9 mouse cellular contexts compared by ENCODE assay signal in genomic region chr5:103423927-103424315, GRCm38 (mm10). TPM values are rescaled to one million over a fixed set of nuclear protein-coding genes. Genes with fewer than 3 reads are reported as not detected.
DNase-seq lines count a peak whose midpoint lies in the region; ATAC-seq and TF ChIP-seq lines count a peak whose summit lies in the region.
"Had no signal": no experiment of that assay in that cellular context is flagged by ENCODE, and none has a peak within 500 bp of the region (broad histone marks: within the 10 kb centered on the region; RNA-seq: fewer than 3 reads in every experiment).

No protein-coding gene starts in this region.

- no peaks in the 10 kb centered on the region for H3K36me3 ChIP-seq in lung, embryonic 14.5 days (ENCODE audit: insufficient read depth)
- no peaks in the 10 kb centered on the region for H3K36me3 ChIP-seq in hindbrain, embryonic 14.5 days (replicated peaks; ENCODE audit: control insufficient read depth, insufficient read depth)
- no peaks in the 10 kb centered on the region for H3K36me3 ChIP-seq in liver, embryonic 13.5 days
- H3K36me3 ChIP-seq in stomach, embryonic 16.5 days (ENCODE audit: control insufficient read depth, insufficient read depth, low read length), result no peaks in the 10 kb centered on the region

- H3K27ac ChIP-seq in lung, embryonic 14.5 days (ENCODE audit: low read depth), result peak overlapping the region; percentile 60
- H3K27ac ChIP-seq in hindbrain, embryonic 14.5 days, result peak overlapping the region; percentile 66
- no peak overlapping the region for H3K27ac ChIP-seq in liver, embryonic 13.5 days
- peak overlapping the region; percentile 95 for H3K27ac ChIP-seq in stomach, embryonic 16.5 days (ENCODE audit: low read length)

- no peak for DNase-seq in lung, embryonic 14.5 days
- no peak for DNase-seq in lung, adult 18-20 months
- DNase-seq in hindbrain, embryonic 14.5 days (ENCODE audit: low spot score), result no peak
- no peak for DNase-seq in liver, embryonic 13.5 days
- DNase-seq in embryo, embryonic 10 days (ENCODE audit: low spot score), result no peak
- no peak for DNase-seq in cerebellum, adult 9-11 months
- DNase-seq in testis, postnatal 14 days (ENCODE audit: low spot score), result no peak
- DNase-seq: thymus, postnatal 4 days had no signal

- no peaks in the 10 kb centered on the region for H3K27me3 ChIP-seq in lung, embryonic 14.5 days (ENCODE audit: insufficient read depth, low read length)
- 0 out of 2 replicates have a peak, but pooled peaks cover 6% of the 10 kb centered on the region for H3K27me3 ChIP-seq in hindbrain, embryonic 14.5 days (ENCODE audit: control insufficient read depth, insufficient read depth, low read length)
- peaks cover 29% of the 10 kb centered on the region for H3K27me3 ChIP-seq in liver, embryonic 13.5 days
- no peaks in the 10 kb centered on the region for H3K27me3 ChIP-seq in stomach, embryonic 16.5 days (ENCODE audit: control insufficient read depth, insufficient read depth, low read length)

- no peaks in the 10 kb centered on the region for H3K9me3 ChIP-seq in lung, embryonic 14.5 days (ENCODE audit: low read depth, low read length)
- no peaks in the 10 kb centered on the region for H3K9me3 ChIP-seq in hindbrain, embryonic 14.5 days (ENCODE audit: control insufficient read depth, low read length)
- no peaks in the 10 kb centered on the region for H3K9me3 ChIP-seq in liver, embryonic 13.5 days (replicated peaks)
- H3K9me3 ChIP-seq in stomach, embryonic 16.5 days (replicated peaks; ENCODE audit: control insufficient read depth, low read length), result no peaks in the 10 kb centered on the region

- no peak for ATAC-seq in lung, embryonic 14.5 days (ENCODE audit: insufficient read depth)
- ATAC-seq in hindbrain, embryonic 14.5 days (ENCODE audit: low FRiP score), result no peak
- no peak for ATAC-seq in liver, embryonic 13.5 days (ENCODE audit: low read depth)
- no peak for ATAC-seq in stomach, embryonic 16.5 days (ENCODE audit: insufficient read depth, low FRiP score)

- peak overlapping the region; percentile 79 for H3K4me2 ChIP-seq in lung, embryonic 14.5 days
- peak overlapping the region; percentile 97 for H3K4me2 ChIP-seq in hindbrain, embryonic 14.5 days (replicated peaks)
- peak overlapping the region; percentile 99 for H3K4me2 ChIP-seq in liver, embryonic 13.5 days
- peak overlapping the region; percentile 91 for H3K4me2 ChIP-seq in stomach, embryonic 16.5 days (ENCODE audit: low read depth, low read length)

- H3K4me1 ChIP-seq in lung, embryonic 14.5 days (ENCODE audit: insufficient read depth), result peaks cover 12% of the 10 kb centered on the region
- H3K4me1 ChIP-seq in hindbrain, embryonic 14.5 days (replicated peaks; ENCODE audit: control insufficient read depth, insufficient read depth, low read length), result peaks cover 32% of the 10 kb centered on the region
- peaks cover 50% of the 10 kb centered on the region for H3K4me1 ChIP-seq in liver, embryonic 13.5 days (replicated peaks)
- H3K4me1 ChIP-seq in stomach, embryonic 16.5 days (ENCODE audit: control insufficient read depth, insufficient read depth, low read length), result peaks cover 18% of the 10 kb centered on the region

- no peak for TF ChIP-seq CTCF in lung, embryonic 14.5 days (IDR thresholded peaks at IDR 0.05; ENCODE audit: low read depth)

- peak overlapping the region; percentile 84 for H3K4me3 ChIP-seq in lung, embryonic 14.5 days (ENCODE audit: low read depth, low read length)
- H3K4me3 ChIP-seq in hindbrain, embryonic 14.5 days (replicated peaks; ENCODE audit: low read length), result no peak overlapping the region
- H3K4me3 ChIP-seq in liver, embryonic 13.5 days (replicated peaks), result 0 out of 2 replicates have a peak overlapping the region, but pooled peaks have one; percentile 3
- H3K4me3 ChIP-seq in stomach, embryonic 16.5 days (replicated peaks; ENCODE audit: low read length), result peak overlapping the region; percentile 87

- WGBS in lung, embryonic 14.5 days, result 17% methylated on average over 5 of the region's 5 CpGs
- 5% methylated on average over 5 of the region's 5 CpGs for WGBS in hindbrain, embryonic 14.5 days
- 14% methylated on average over 5 of the region's 5 CpGs for WGBS in liver, embryonic 13.5 days (ENCODE audit: insufficient replicate concordance)
- 26% methylated on average over 5 of the region's 5 CpGs for WGBS in stomach, embryonic 16.5 days

- peak overlapping the region; percentile 38; the same call in 1 of the 2 replicates for H3K9ac ChIP-seq in lung, embryonic 14.5 days
- H3K9ac ChIP-seq in hindbrain, embryonic 14.5 days, result no peak overlapping the region
- no peak overlapping the region for H3K9ac ChIP-seq in liver, embryonic 13.5 days
- H3K9ac ChIP-seq in stomach, embryonic 16.5 days (ENCODE audit: low read length), result peak overlapping the region; percentile 46; the same call in 1 of the 2 replicates

RNA-seq across cellular contexts. Expression of gene Ptpn13, which starts 1.1 kb away (rescaled TPM):
- polyA plus RNA-seq in lung, embryonic 14.5 days (2014; fragmentation: Nextera tagmentation; extraction: Ambion mirVana), result 15.7 and 16.2 TPM in 2 replicates
- 6.8 and 7.8 TPM in 2 replicates for polyA plus RNA-seq in hindbrain, embryonic 14.5 days (2014; fragmentation: Nextera tagmentation; extraction: Ambion mirVana)
- 0.99 and 1.3 TPM in 2 replicates for polyA plus RNA-seq in liver, embryonic 13.5 days (2015; fragmentation: Nextera tagmentation; extraction: Ambion mirVana)
- polyA plus RNA-seq in stomach, embryonic 16.5 days (2015; fragmentation: Nextera tagmentation; extraction: Ambion mirVana), result 16.8 and 18.8 TPM in 2 replicates

Comparison
In these comparisons a context has a peak if more than half of its experiments do, and no peak if none do; other contexts are left out.
1. H3K9ac ChIP-seq: peak in lung, embryonic 14.5 days (single experiment) and stomach, embryonic 16.5 days (single experiment); none in hindbrain, embryonic 14.5 days (single experiment) and liver, embryonic 13.5 days (single experiment).
2. Peak in every context shown above with its lines, with median percentiles within 50 percentile points of each other: H3K4me2 ChIP-seq.